Mouse (Mus musculus): Measurements from ENCODE around the gene Spag4. TPM values are rescaled to one million over a fixed set of nuclear protein-coding genes. Genes with fewer than 3 reads are reported as not detected.
"Not testable (repeated sequence)": the region's sequence is repeated elsewhere in the genome, so short reads cannot be mapped to it uniquely, and the experiment has no call there.

The Spag4 gene
- polyA plus RNA-seq, 1 experiment from 2014 or later = 2.1 TPM

GRCm38 (mm10) chr2:156110627-156111357 lies 45.8 kb downstream of the Spag4 start:
- WGBS = under 1% methylated on average over 16 of the region's 16 CpGs
- peak overlapping the region; percentile 98 for H3K9ac ChIP-seq
- peak overlapping the region; percentile 87 for H3K27ac ChIP-seq (replicated peaks)
- H3K36me3 ChIP-seq = peaks cover 10% of the 10 kb centered on the region
- peaks cover 25% of the 10 kb centered on the region for H3K4me1 ChIP-seq
- no peaks in the 10 kb centered on the region for H3K27me3 ChIP-seq (replicated peaks)
- no peaks in the 10 kb centered on the region for H3K9me3 ChIP-seq
- peak overlapping the region; percentile 79 for H3K4me2 ChIP-seq
- peak overlapping the region; percentile 99 for H3K4me3 ChIP-seq
- ATAC-seq (ENCODE audit: extremely low read depth, insufficient number of reproducible peaks, low FRiP score, low TSS enrichment) = peak; percentile 41; the same call in 1 of the 2 replicates

- WGBS = under 1% methylated on average over 74 of the region's 74 CpGs
- H3K4me3 ChIP-seq = peak within 1 kb of the TSS; percentile 99
- peak; percentile 88 for ATAC-seq (ENCODE audit: extremely low read depth, insufficient number of reproducible peaks, low FRiP score, low TSS enrichment)
- H3K36me3 ChIP-seq = peaks cover 6% of the 10 kb centered on the region; the same call in 1 of the 2 replicates
- H3K27me3 ChIP-seq (replicated peaks) = no peaks in the 10 kb centered on the region
- H3K4me2 ChIP-seq = peak within 1 kb of the TSS; percentile 79
- peak within 1 kb of the TSS; percentile 87 for H3K27ac ChIP-seq (replicated peaks)
- H3K9me3 ChIP-seq = no peaks in the 10 kb centered on the region
- peaks cover 20% of the 10 kb centered on the region for H3K4me1 ChIP-seq
- peak within 1 kb of the TSS; percentile 98 for H3K9ac ChIP-seq
Observed at GRCm38 (mm10) chr2:156111358-156112079, 46.5 kb downstream of the Spag4 start, which contains the start of the genes Cpne1 and Rbm12. Gene Cpne1, minus strand, starts transcription at chr2:156111965. Gene Rbm12, minus strand, starts transcription at chr2:156111978.

GRCm38 (mm10) chr2:156112080-156112423 lies 47.1 kb downstream of the Spag4 start:
- not testable (repeated sequence) for H3K36me3 ChIP-seq; ATAC-seq (ENCODE audit: extremely low read depth, insufficient number of reproducible peaks, low FRiP score, low TSS enrichment); H3K9me3 ChIP-seq; H3K27me3 ChIP-seq (replicated peaks)
- Histone ChIP-seq H3K4me2 (peak overlapping the region; percentile 79), H3K9ac (peak overlapping the region; percentile 98), H3K4me1 (peaks cover 17% of the 10 kb centered on the region), H3K4me3 (peak overlapping the region; percentile 99), H3K27ac (replicated peaks) (peak overlapping the region; percentile 87)
- 16% methylated on average over 5 of the region's 5 CpGs for whole genome bisulfite sequencing

- no peak overlapping the region for H3K27ac ChIP-seq (replicated peaks)
- peaks cover 20% of the 10 kb centered on the region for H3K36me3 ChIP-seq
- no peak overlapping the region for H3K4me2 ChIP-seq
- H3K27me3 ChIP-seq (replicated peaks) = no peaks in the 10 kb centered on the region
- H3K4me1 ChIP-seq = no peaks in the 10 kb centered on the region
- H3K9ac ChIP-seq = no peak overlapping the region
- 0 out of 2 replicates have a peak, but pooled peaks cover 4% of the 10 kb centered on the region for H3K9me3 ChIP-seq
- ATAC-seq (ENCODE audit: extremely low read depth, insufficient number of reproducible peaks, low FRiP score, low TSS enrichment) = no peak
- no peak overlapping the region for H3K4me3 ChIP-seq
Observed at GRCm38 (mm10) chr2:156119566-156119965, 54.6 kb downstream of the Spag4 start.

Other genes starting within 250 kb of the Spag4 start
- gene BC029722, start 245.7 kb upstream of the Spag4 start, polyA plus RNA-seq (2015; fragmentation: Nextera tagmentation; extraction: Ambion mirVana) = 10.8 and 12.0 TPM in 2 replicates
- gene Eif6, start 238.2 kb upstream of the Spag4 start, polyA plus RNA-seq (2015; fragmentation: Nextera tagmentation; extraction: Ambion mirVana) = 127 and 152 TPM in 2 replicates
- gene Fam83c, start 230.3 kb upstream of the Spag4 start, polyA plus RNA-seq (2015; fragmentation: Nextera tagmentation; extraction: Ambion mirVana) = 0.06 and 0.09 TPM in 2 replicates
- gene Uqcc1, start 134.9 kb upstream of the Spag4 start, polyA plus RNA-seq (2015; fragmentation: Nextera tagmentation; extraction: Ambion mirVana) = 99.7 and 108 TPM in 2 replicates
- not detected in 2 replicates for gene Gm15557, start 124.4 kb upstream of the Spag4 start, polyA plus RNA-seq (2015; fragmentation: Nextera tagmentation; extraction: Ambion mirVana)
- gene Gdf5, start 119.8 kb upstream of the Spag4 start, polyA plus RNA-seq (2015; fragmentation: Nextera tagmentation; extraction: Ambion mirVana) = 0.37 and 0.64 TPM in 2 replicates
- gene Cep250, start 108.7 kb upstream of the Spag4 start, polyA plus RNA-seq (2015; fragmentation: Nextera tagmentation; extraction: Ambion mirVana) = 9.4 and 9.6 TPM in 2 replicates
- gene 6430550D23Rik, start 57.2 kb upstream of the Spag4 start, polyA plus RNA-seq (2015; fragmentation: Nextera tagmentation; extraction: Ambion mirVana) = 0.85 and 1.0 TPM in 2 replicates
- gene Ergic3, start 57.1 kb upstream of the Spag4 start, polyA plus RNA-seq (2015; fragmentation: Nextera tagmentation; extraction: Ambion mirVana) = 171 and 177 TPM in 2 replicates
- not detected in 2 replicates for gene Fer1l4, start 12.2 kb upstream of the Spag4 start, polyA plus RNA-seq (2015; fragmentation: Nextera tagmentation; extraction: Ambion mirVana)
- gene Cpne1, start 46.8 kb downstream of the Spag4 start, polyA plus RNA-seq (2015; fragmentation: Nextera tagmentation; extraction: Ambion mirVana) = 22.7 and 28.4 TPM in 2 replicates
- 18.3 and 20.4 TPM in 2 replicates for gene Rbm12, start 46.8 kb downstream of the Spag4 start, polyA plus RNA-seq (2015; fragmentation: Nextera tagmentation; extraction: Ambion mirVana)
- gene Gm28036, start 61.9 kb downstream of the Spag4 start, polyA plus RNA-seq (2015; fragmentation: Nextera tagmentation; extraction: Ambion mirVana) = 10.4 and 13.7 TPM in 2 replicates
- gene Romo1, start 78.9 kb downstream of the Spag4 start, polyA plus RNA-seq (2015; fragmentation: Nextera tagmentation; extraction: Ambion mirVana) = 382 and 427 TPM in 2 replicates
- 58.1 and 61.1 TPM in 2 replicates for gene Nfs1, start 79.0 kb downstream of the Spag4 start, polyA plus RNA-seq (2015; fragmentation: Nextera tagmentation; extraction: Ambion mirVana)
- gene Rbm39, start 115.1 kb downstream of the Spag4 start, polyA plus RNA-seq (2015; fragmentation: Nextera tagmentation; extraction: Ambion mirVana) = 360 and 386 TPM in 2 replicates
- gene Phf20, start 131.3 kb downstream of the Spag4 start, polyA plus RNA-seq (2015; fragmentation: Nextera tagmentation; extraction: Ambion mirVana) = 46.9 and 48.6 TPM in 2 replicates
- 2.5 and 2.9 TPM in 2 replicates for gene Cnbd2, start 247.1 kb downstream of the Spag4 start, polyA plus RNA-seq (2015; fragmentation: Nextera tagmentation; extraction: Ambion mirVana)
- gene Scand1, start 247.5 kb downstream of the Spag4 start, polyA plus RNA-seq (2015; fragmentation: Nextera tagmentation; extraction: Ambion mirVana) = 47.0 and 53.3 TPM in 2 replicates